Mouse (Mus musculus) MEL (cell line): ENCODE results near the gene Acot13.

Experiments used
- CTCF ChIP-seq, 3 experiments: IDR thresholded peaks in 2 of 3; conservative IDR thresholded peaks in 1 of 3; 2 replicates each; pipeline ENCODE4 v1.5.1; 2011 to 2012; ENCODE audit warnings: low read length in 3 of 3, low read depth in 2 of 3, mild to moderate bottlenecking in 2 of 3, improper control_type of control experiment in 1 of 3, inconsistent platforms in 1 of 3, mixed read lengths in 1 of 3, moderate library complexity in 1 of 3; ENCODE audit not compliant: control insufficient read depth in 1 of 3, insufficient read depth in 1 of 3, poor library complexity in 1 of 3, severe bottlenecking in 1 of 3
- E2F4 ChIP-seq: IDR thresholded peaks from 2 replicates; pipeline ENCODE4 v1.6.1; 2011; ENCODE audit warnings: low read depth, low read length, improper control_type of control experiment, borderline replicate concordance
- EP300 ChIP-seq, 2 experiments: IDR thresholded peaks; 2 replicates each; pipeline ENCODE4 v1.6.1; 2011; ENCODE audit warnings: improper control_type of control experiment in 2 of 2, low read length in 2 of 2, low read depth in 1 of 2, mild to moderate bottlenecking in 1 of 2
- GATA1 ChIP-seq: IDR thresholded peaks from 2 replicates; pipeline ENCODE4 v1.6.1; 2011; ENCODE audit warnings: low read depth, low read length, improper control_type of control experiment
- MEF2A ChIP-seq: IDR thresholded peaks from 2 replicates; pipeline ENCODE4 v1.6.1; 2014; ENCODE audit warnings: low read depth, mild to moderate bottlenecking, inconsistent platforms, low read length, improper control_type of control experiment; ENCODE audit not compliant: poor library complexity, insufficient replicate concordance, severe bottlenecking; ENCODE audit errors: extremely low read depth
- POLR2A ChIP-seq, 2 experiments: IDR thresholded peaks; 2 replicates each; pipeline ENCODE4 v1.6.1; 2011 to 2012; ENCODE audit warnings: low read length in 2 of 2, mild to moderate bottlenecking in 2 of 2, control low read depth in 1 of 2, improper control_type of control experiment in 1 of 2, low read depth in 1 of 2, moderate library complexity in 1 of 2; ENCODE audit not compliant: control insufficient read depth in 1 of 2, insufficient read depth in 1 of 2, poor library complexity in 1 of 2
- RCOR1 ChIP-seq: IDR thresholded peaks from 2 replicates; pipeline ENCODE4 v1.6.1; 2012; ENCODE audit warnings: low read depth, mild to moderate bottlenecking, inconsistent platforms, low read length, improper control_type of control experiment
- TBP ChIP-seq: IDR thresholded peaks from 2 replicates; pipeline ENCODE4 v1.8.0; 2011; ENCODE audit warnings: low read depth, low read length, improper control_type of control experiment
- TCF12 ChIP-seq: IDR thresholded peaks from 2 replicates; pipeline ENCODE4 v1.6.1; 2014; ENCODE audit warnings: low read depth, mild to moderate bottlenecking, inconsistent platforms, low read length, improper control_type of control experiment, moderate library complexity
- USF2 ChIP-seq, 2 experiments: IDR thresholded peaks; 2 replicates each; pipeline ENCODE4 v1.6.1; 2011 to 2012; ENCODE audit warnings: improper control_type of control experiment in 2 of 2, low read length in 2 of 2, borderline replicate concordance in 1 of 2, inconsistent platforms in 1 of 2, low read depth in 1 of 2, mild to moderate bottlenecking in 1 of 2; ENCODE audit not compliant: insufficient read depth in 1 of 2

DNA sequence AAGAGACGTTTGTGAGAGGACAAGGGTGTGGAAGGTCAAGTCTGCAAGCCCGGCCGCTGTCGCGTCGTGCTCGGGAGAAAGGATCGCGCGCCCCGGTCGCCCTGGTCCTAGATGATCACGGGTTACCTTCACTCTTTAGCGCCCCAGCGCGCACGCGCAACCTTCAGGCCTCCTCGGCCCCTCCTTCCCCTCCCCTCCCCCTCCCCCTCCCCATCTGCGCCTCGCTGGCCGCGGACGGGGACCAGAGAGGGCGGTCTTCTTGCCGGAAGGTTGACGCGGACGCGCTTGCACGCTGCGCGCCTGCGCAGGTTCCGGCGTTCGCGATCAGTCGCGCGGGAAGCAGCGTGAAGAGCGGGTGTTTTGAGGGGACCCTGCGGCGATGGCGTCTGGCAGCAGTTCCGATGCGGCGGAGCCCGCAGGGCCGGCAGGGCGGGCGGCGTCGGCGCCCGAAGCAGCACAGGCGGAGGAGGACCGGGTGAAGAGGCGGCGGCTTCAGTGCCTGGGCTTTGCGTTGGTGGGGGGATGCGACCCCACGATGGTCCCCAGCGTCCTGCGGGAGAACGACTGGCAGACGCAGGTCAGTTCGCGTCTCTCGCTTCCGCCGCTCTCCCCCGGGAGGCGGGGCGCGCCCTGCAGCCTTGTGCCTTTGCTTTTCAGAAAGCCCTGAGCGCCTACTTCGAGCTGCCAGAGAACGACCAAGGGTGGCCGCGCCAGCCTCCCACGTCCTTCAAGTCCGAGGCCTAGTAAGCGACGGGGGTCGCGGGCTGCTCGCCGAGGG lies at the start of gene Acot13, which contains the start of gene Tdp2:
- TF ChIP-seq GATA1: no peak
- 0 out of 6 replicates have a peak, but pooled peaks of 1 of the 3 experiments have one; percentile 0 for TF ChIP-seq CTCF (IDR thresholded peaks at IDR 0.05 in 2 of 3, conservative IDR thresholded peaks at IDR 0.05 in 1 of 3; ENCODE audit: control insufficient read depth in 1 of 3, insufficient read depth in 1 of 3, low read depth in 2 of 3, low read length in 3 of 3, poor library complexity in 1 of 3, severe bottlenecking in 1 of 3)
- TF ChIP-seq POLR2A (IDR thresholded peaks at IDR 0.05; ENCODE audit: control insufficient read depth in 1 of 2, insufficient read depth in 1 of 2, low read depth in 1 of 2, low read length in 2 of 2, poor library complexity in 1 of 2): peak; percentile 95 to 98
- TF ChIP-seq TCF12: peak; percentile 62
- no peak for TF ChIP-seq RCOR1
- no peak for TF ChIP-seq EP300 (IDR thresholded peaks at IDR 0.05; ENCODE audit: low read depth in 1 of 2, low read length in 2 of 2)
- peak; percentile 53; the same call in 1 of the 2 replicates for TF ChIP-seq TBP
- no peak for TF ChIP-seq USF2 (IDR thresholded peaks at IDR 0.05; ENCODE audit: borderline replicate concordance in 1 of 2, insufficient read depth in 1 of 2, low read depth in 1 of 2, low read length in 2 of 2)
- TF ChIP-seq MEF2A: no peak
- no peak for TF ChIP-seq E2F4
